Mouse (Mus musculus) NIH3T3 (cell line): Measurements from ENCODE around the gene Edf1.

Experiments used
- DNase-seq: peaks from one replicate; pipeline ENCODE4 v3.0.0-alpha.2; 2012; ENCODE audit warnings: low read depth

The Edf1 gene

GRCm38 (mm10) chr2:25582466-25583119 lies 24.9 kb downstream of the Edf1 start:
- DNase-seq: no peak

- DNase-seq: no peak
Measured at GRCm38 (mm10) chr2:25583120-25583481, 25.5 kb downstream of the Edf1 start.

- DNase-seq: no peak
Measured at GRCm38 (mm10) chr2:25583571-25583970, 25.9 kb downstream of the Edf1 start.

- no peak for DNase-seq
Measured at GRCm38 (mm10) chr2:25584152-25584551, 26.5 kb downstream of the Edf1 start.

- no peak for DNase-seq
Measured at GRCm38 (mm10) chr2:25584856-25585255, 27.2 kb downstream of the Edf1 start.

GRCm38 (mm10) chr2:25585601-25586000 lies 28.0 kb downstream of the Edf1 start:
- no peak for DNase-seq

- no peak for DNase-seq
Measured at GRCm38 (mm10) chr2:25587290-25587689, 29.6 kb downstream of the Edf1 start.

- no peak for DNase-seq
Measured at GRCm38 (mm10) chr2:25588227-25588907, 30.7 kb downstream of the Edf1 start.

- peak; percentile 57 for DNase-seq
Measured at GRCm38 (mm10) chr2:25591863-25592262, 34.2 kb downstream of the Edf1 start.

GRCm38 (mm10) chr2:25596765-25597510 lies 39.3 kb downstream of the Edf1 start:
- no peak for DNase-seq

GRCm38 (mm10) chr2:25598749-25599148 lies 41.1 kb downstream of the Edf1 start:
- peak; percentile 18 for DNase-seq

- DNase-seq: no peak
Measured at GRCm38 (mm10) chr2:25600037-25600436, 42.4 kb downstream of the Edf1 start.

GRCm38 (mm10) chr2:25602526-25602925 lies 44.9 kb downstream of the Edf1 start:
- no peak for DNase-seq

- DNase-seq: peak; percentile 96
Measured at GRCm38 (mm10) chr2:25607761-25608622, 50.3 kb downstream of the Edf1 start, which contains the start of gene Rabl6. Gene Rabl6, minus strand, starts transcription at chr2:25608521.

GRCm38 (mm10) chr2:25608671-25609070 lies 51.0 kb downstream of the Edf1 start:
- DNase-seq: no peak
